Mouse (Mus musculus): ENCODE results near the gene Fads3.

Gene Fads3

GRCm38 (mm10) chr19:10041388-10042148 is at the start of gene Fads3:
Fads3 (plus strand) TSS chr19:10041569.
- peak; percentile 91 for DNase-seq

GRCm38 (mm10) chr19:9992011-9992958 is 49.1 kb upstream of the Fads3 start:
- DNase-seq, result no peak

- peak; percentile 91 for DNase-seq
Measured at GRCm38 (mm10) chr19:9993036-9993656, 48.2 kb upstream of the Fads3 start.

- no peak for DNase-seq
Measured at GRCm38 (mm10) chr19:9997204-9998062, 43.9 kb upstream of the Fads3 start.

GRCm38 (mm10) chr19:9998063-9998416 is 43.3 kb upstream of the Fads3 start:
- no peak for DNase-seq

GRCm38 (mm10) chr19:9998736-9999486 is 42.5 kb upstream of the Fads3 start:
- DNase-seq, result no peak

- DNase-seq, result peak; percentile 66
Measured at GRCm38 (mm10) chr19:10000330-10000729, 41.0 kb upstream of the Fads3 start.

- no peak for DNase-seq
Measured at GRCm38 (mm10) chr19:10001206-10001969, 40.0 kb upstream of the Fads3 start, which contains the start of the genes Best1 and Rab3il1. Best1 (minus strand) TSS chr19:10001633. Rab3il1 (plus strand) TSS chr19:10001669.

- no peak for DNase-seq
Measured at GRCm38 (mm10) chr19:10003696-10004095, 37.7 kb upstream of the Fads3 start.

GRCm38 (mm10) chr19:10011408-10011807 is 30.0 kb upstream of the Fads3 start:
- DNase-seq, result no peak

GRCm38 (mm10) chr19:10012827-10013278 is 28.5 kb upstream of the Fads3 start:
- peak; percentile 69 for DNase-seq

- DNase-seq, result no peak
Measured at GRCm38 (mm10) chr19:10013348-10013747, 28.0 kb upstream of the Fads3 start.

- peak; percentile 61 for DNase-seq
Measured at GRCm38 (mm10) chr19:10013913-10014312, 27.5 kb upstream of the Fads3 start.

- peak; percentile 71 for DNase-seq
Measured at GRCm38 (mm10) chr19:10014824-10015223, 26.5 kb upstream of the Fads3 start.

- DNase-seq, result no peak
Measured at GRCm38 (mm10) chr19:10015442-10015841, 25.9 kb upstream of the Fads3 start.

- no peak for DNase-seq
Measured at GRCm38 (mm10) chr19:10016151-10016550, 25.2 kb upstream of the Fads3 start.

GRCm38 (mm10) chr19:10017637-10018526 is 23.5 kb upstream of the Fads3 start:
- peak; percentile 95 for DNase-seq

- no peak for DNase-seq
Measured at GRCm38 (mm10) chr19:10018527-10018818, 22.9 kb upstream of the Fads3 start.

- no peak for DNase-seq
Measured at GRCm38 (mm10) chr19:10019214-10019760, 22.1 kb upstream of the Fads3 start.
